Mouse (Mus musculus) kidney, postnatal 0 days (tissue): ENCODE data around the gene Gm49336. TPM values are rescaled to one million over a fixed set of nuclear protein-coding genes. Genes with fewer than 3 reads are reported as not detected.
A peak's percentile ranks its signal among the peaks of the same experiment; 100 is the strongest.

ENCODE experiments used
- ATAC-seq: fragments of 200-750 bp; cut with Nextera tagmentation; replicated peaks from 2 replicates; pipeline ENCODE4 v1.8.0; 2017; ENCODE audit warnings: low read depth, moderate number of reproducible peaks, moderate TSS enrichment, moderate library complexity; ENCODE audit not compliant: low FRiP score
- DNase-seq: peaks from one replicate; pipeline ENCODE4 v3.0.0-alpha.2; 2016; ENCODE audit warnings: low spot score
- H3K27ac ChIP-seq: fragments of 300-500 bp; sonication (generic); 2 replicates; pipeline ENCODE4 v1.5.1; 2014; ENCODE audit warnings: mild to moderate bottlenecking
- H3K27me3 ChIP-seq: fragments of 300-500 bp; sonication (generic); 2 replicates; pipeline ENCODE4 v1.6.1; 2014; ENCODE audit warnings: low read length, mixed read lengths; ENCODE audit not compliant: insufficient read depth
- H3K36me3 ChIP-seq: fragments of 300-500 bp; sonication (generic); 2 replicates; pipeline ENCODE4 v1.6.1; 2014; ENCODE audit warnings: low read length, mixed read lengths; ENCODE audit not compliant: insufficient read depth
- H3K4me1 ChIP-seq: fragments of 300-500 bp; sonication (generic); replicated peaks from 2 replicates; pipeline ENCODE4 v1.6.1; 2014; ENCODE audit warnings: antibody characterized with exemption, low read length, mixed read lengths; ENCODE audit not compliant: insufficient read depth
- H3K4me2 ChIP-seq: fragments of 300-500 bp; sonication (generic); 2 replicates; pipeline ENCODE4 v1.6.1; 2014; ENCODE audit warnings: mild to moderate bottlenecking, low read length, moderate library complexity, mixed read lengths
- H3K4me3 ChIP-seq: fragments of 300-500 bp; sonication (generic); replicated peaks from 2 replicates; pipeline ENCODE4 v1.5.1; 2014; ENCODE audit warnings: low read depth, low read length
- H3K9ac ChIP-seq: fragments of 300-500 bp; sonication (generic); 2 replicates; pipeline ENCODE4 v1.6.1; 2014; ENCODE audit warnings: low read depth, low read length
- H3K9me3 ChIP-seq: fragments of 300-500 bp; sonication (generic); replicated peaks from 2 replicates; pipeline ENCODE4 v1.6.1; 2016; ENCODE audit warnings: low read length, inconsistent platforms, mixed read lengths
- CTCF ChIP-seq: IDR thresholded peaks from 2 replicates; pipeline ENCODE4 v1.5.1; 2016; ENCODE audit warnings: antibody characterized with exemption, low read depth, mild to moderate bottlenecking, moderate library complexity
- WGBS: fragments of 180-500 bp; shearing (Covaris S2); extraction: QIAGEN DNeasy Blood & Tissue Kit; methylation state at CpG from one replicate; pipeline ENCODE4 v1.1.7; 2014; 5-methylcytosine and 5-hydroxymethylcytosine counted together
- polyA plus RNA-seq: library from polyadenylated mRNA; unstranded; fragments of >200 nt; fragmentation: Nextera tagmentation; extraction: Ambion mirVana; gene quantifications from 2 replicates; pipeline ENCODE4 v1.2.1, GENCODE M21; 2015

The Gm49336 gene
- polyA plus RNA-seq, 1 experiment from 2014 or later, result 32.6 TPM

DNA sequence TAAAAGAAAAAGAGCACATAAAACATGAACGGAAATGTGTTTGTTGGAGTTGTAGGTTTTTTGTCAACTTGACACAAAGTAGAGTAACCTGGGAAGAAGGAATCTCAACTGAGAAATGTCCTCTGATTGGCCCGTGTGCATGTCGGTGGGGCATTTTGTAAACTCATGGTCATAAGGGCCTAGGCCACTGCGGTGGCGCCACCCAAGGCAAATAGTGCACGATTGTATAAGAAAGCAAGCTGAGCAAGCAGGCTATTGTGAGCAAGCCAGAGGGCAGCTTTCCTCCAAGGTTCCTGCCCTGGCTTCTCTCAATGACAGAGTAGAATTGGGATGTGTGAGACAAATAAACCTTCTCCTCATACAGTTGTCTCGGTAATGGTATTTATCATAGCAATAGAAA is 42.1 kb downstream of the Gm49336 start:
- Histone ChIP-seq H3K4me3 (no peak overlapping the region), H3K9me3 (no peaks in the 10 kb centered on the region), H3K4me1 (no peaks in the 10 kb centered on the region), H3K9ac (no peak overlapping the region), H3K27me3 (no peaks in the 10 kb centered on the region), H3K36me3 (no peaks in the 10 kb centered on the region), H3K27ac (no peak overlapping the region), H3K4me2 (no peak overlapping the region)
- DNase-seq (no peak), ATAC-seq (no peak)
- TF ChIP-seq CTCF, result no peak
- 92% methylated on average over 7 of the region's 7 CpGs for WGBS

DNA sequence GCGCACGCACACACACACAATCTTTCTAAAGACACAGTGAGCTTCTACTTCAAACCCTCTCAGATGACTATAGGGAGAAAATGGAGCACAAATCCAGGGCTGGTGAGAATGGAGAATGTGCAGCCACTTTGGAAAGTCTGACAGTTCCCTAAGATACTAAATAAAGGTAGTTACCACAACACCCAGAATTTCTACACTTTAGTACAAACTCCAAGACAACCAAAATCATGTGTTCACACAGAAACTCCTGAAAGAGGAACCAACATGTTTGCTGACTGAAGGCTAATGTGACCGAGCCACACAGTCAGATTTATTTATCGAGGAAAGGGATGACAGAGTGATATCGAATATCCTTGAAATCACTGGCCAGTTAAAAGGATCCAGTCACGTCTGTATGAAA is 46.3 kb downstream of the Gm49336 start:
- DNase-seq, result no peak
- H3K9ac ChIP-seq, result no peak overlapping the region
- H3K27me3 ChIP-seq, result no peaks in the 10 kb centered on the region
- no peaks in the 10 kb centered on the region for H3K9me3 ChIP-seq
- ATAC-seq, result no peak
- no peak overlapping the region for H3K27ac ChIP-seq
- no peaks in the 10 kb centered on the region for H3K36me3 ChIP-seq
- no peak for TF ChIP-seq CTCF
- H3K4me3 ChIP-seq, result no peak overlapping the region
- H3K4me2 ChIP-seq, result no peak overlapping the region
- H3K4me1 ChIP-seq, result no peaks in the 10 kb centered on the region
- 72% methylated on average over 6 of the region's 6 CpGs for WGBS

DNA sequence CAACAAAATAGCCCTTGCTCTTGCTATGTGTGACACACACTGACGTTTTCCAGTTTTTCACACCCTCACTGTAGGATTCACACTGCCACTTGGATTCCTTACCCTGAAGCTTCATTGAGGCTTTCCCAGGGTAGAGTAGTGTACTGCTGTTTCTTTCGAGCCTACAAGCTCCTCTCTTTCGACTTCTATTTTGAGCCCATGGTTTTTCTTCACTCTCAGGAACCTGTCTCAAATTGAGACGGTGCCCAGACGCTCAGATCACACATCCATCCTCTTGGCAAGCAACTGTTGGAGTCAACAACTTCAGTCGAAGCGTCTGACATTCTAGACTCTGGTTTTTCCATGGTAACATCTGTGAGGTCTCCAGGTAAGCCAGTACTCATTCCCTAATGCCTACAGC is 54.4 kb downstream of the Gm49336 start, which contains the start of gene Atp8a2:
Gene Atp8a2, minus strand, starts transcription at position 296 of the 400 bp plus-strand sequence.
- H3K4me1 ChIP-seq, result no peaks in the 10 kb centered on the region
- H3K4me3 ChIP-seq, result no peak within 1 kb of the TSS
- H3K36me3 ChIP-seq, result no peaks in the 10 kb centered on the region
- DNase-seq (no peak), ATAC-seq (no peak)
- no peaks in the 10 kb centered on the region for H3K9me3 ChIP-seq
- H3K9ac ChIP-seq, result no peak within 1 kb of the TSS
- WGBS, result 74% methylated on average over 7 of the region's 7 CpGs
- no peak within 1 kb of the TSS for H3K4me2 ChIP-seq
- no peak for TF ChIP-seq CTCF
- H3K27ac ChIP-seq, result no peak within 1 kb of the TSS
- H3K27me3 ChIP-seq, result no peaks in the 10 kb centered on the region

DNA sequence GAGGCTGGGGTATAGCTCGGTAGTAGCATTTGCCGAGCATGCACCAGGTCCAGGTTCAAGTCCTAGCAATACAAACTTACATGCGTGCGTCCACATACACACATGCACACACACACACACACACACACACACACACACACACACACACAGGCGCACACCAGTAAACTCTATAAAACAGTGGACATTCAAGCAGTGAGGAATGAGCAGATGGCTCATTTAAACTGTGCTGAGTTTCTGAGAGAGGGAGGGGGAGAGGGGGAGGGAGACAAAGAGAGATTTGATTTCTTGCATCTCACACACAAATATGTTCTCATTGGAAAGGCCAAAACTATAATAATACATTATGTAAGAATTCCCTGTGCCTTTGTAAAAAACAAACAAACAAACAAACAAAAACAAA is 55.3 kb downstream of the Gm49336 start:
- Histone ChIP-seq H3K36me3 (no peaks in the 10 kb centered on the region), H3K9me3 (no peaks in the 10 kb centered on the region), H3K27me3 (no peaks in the 10 kb centered on the region), H3K4me1 (no peaks in the 10 kb centered on the region), H3K9ac (no peak overlapping the region), H3K27ac (no peak overlapping the region), H3K4me2 (no peak overlapping the region), H3K4me3 (no peak overlapping the region)
- peak; percentile 28 for DNase-seq
- TF ChIP-seq CTCF, result no peak
- no peak for ATAC-seq
- WGBS, result 73% methylated on average over 5 of the region's 5 CpGs

DNA sequence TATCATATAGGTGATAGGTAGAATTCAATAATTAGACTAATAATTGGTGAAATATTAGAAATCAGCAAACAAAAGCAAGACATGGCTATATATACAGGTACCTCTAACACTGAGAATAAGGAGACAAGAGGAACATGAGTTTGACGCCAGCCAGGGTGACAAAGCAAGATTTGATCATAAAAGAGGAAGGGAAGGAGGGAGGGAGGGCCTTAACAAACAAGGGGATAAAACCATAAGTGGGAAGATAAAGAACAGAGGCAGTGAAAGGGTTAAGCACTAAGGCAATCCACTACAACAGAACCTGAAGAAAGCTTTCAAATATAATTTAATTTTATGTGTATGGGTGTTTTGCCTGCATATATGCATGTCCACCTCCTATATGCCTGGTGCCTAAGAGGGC is 56.7 kb downstream of the Gm49336 start:
- no peaks in the 10 kb centered on the region for H3K4me1 ChIP-seq
- no peak overlapping the region for H3K27ac ChIP-seq
- 83% methylated on average over 1 of the region's 1 CpGs for WGBS
- no peak overlapping the region for H3K4me2 ChIP-seq
- DNase-seq, result no peak
- H3K27me3 ChIP-seq, result no peaks in the 10 kb centered on the region
- no peaks in the 10 kb centered on the region for H3K9me3 ChIP-seq
- no peaks in the 10 kb centered on the region for H3K36me3 ChIP-seq
- no peak overlapping the region for H3K4me3 ChIP-seq
- no peak for ATAC-seq
- no peak for TF ChIP-seq CTCF
- no peak overlapping the region for H3K9ac ChIP-seq

DNA sequence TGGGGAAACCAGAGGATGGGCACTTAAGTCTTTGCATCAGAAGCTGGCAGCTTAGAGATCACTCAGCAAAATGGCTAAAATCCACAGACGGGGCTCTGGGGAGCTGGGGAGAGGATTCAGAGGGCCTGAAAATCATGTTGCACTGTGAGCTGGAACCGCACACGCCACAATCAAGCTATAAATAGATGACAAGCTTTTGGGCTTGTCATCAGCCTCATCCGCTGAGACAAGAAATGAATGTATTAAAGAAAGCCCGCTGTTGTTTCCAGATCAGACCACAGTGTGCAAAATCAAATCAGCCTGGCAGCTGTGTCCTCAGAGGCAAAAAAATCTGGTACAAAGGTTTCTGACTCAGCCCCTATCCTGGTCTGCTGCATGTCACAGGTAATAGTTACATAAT is 61.5 kb downstream of the Gm49336 start:
- H3K4me3 ChIP-seq, result no peak overlapping the region
- WGBS, result 88% methylated on average over 5 of the region's 5 CpGs

DNA sequence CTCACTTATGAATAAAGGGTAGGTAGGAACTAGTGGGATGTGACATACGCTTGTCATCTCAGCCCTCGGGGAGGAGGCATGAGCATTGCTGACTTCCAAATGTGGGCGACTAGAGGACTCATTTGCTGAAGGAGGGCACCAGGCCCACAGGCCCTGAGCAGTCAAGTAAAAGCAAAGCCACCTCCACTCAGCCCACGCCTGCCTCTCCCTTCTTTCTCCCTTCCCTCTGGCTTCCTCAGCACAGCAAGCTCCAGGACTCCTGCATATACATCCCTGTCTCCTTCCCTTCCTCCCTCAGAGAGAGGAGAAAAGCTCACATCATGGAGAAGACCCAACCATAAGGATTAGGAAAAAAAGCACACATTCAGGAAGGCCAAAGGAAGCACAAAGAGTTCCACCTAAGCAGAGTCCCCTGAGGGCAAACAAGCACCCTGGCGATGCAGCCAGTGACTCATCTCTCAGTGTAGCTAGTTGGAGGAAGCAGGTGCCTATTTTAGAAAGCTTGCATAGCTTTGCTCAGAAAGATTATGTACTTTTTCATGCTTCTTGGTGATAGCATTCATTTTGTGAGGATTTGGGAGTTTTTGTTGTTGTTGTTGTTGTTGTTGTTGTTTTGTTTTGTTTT is 63.0 kb downstream of the Gm49336 start:
- Histone ChIP-seq H3K9ac (no peak overlapping the region), H3K36me3 (no peaks in the 10 kb centered on the region), H3K9me3 (no peaks in the 10 kb centered on the region), H3K4me2 (no peak overlapping the region), H3K27ac (no peak overlapping the region), H3K4me1 (no peaks in the 10 kb centered on the region), H3K4me3 (no peak overlapping the region), H3K27me3 (no peaks in the 10 kb centered on the region)
- DNase-seq, result no peak
- ATAC-seq, result no peak
- TF ChIP-seq CTCF, result no peak
- WGBS, result 69% methylated on average over 5 of the region's 5 CpGs

More for the DNA sequence above, 61.5 kb downstream of the Gm49336 start:
- no peaks in the 10 kb centered on the region for H3K9me3 ChIP-seq
- no peaks in the 10 kb centered on the region for H3K36me3 ChIP-seq
- TF ChIP-seq CTCF, result no peak
- no peaks in the 10 kb centered on the region for H3K4me1 ChIP-seq
- no peak overlapping the region for H3K9ac ChIP-seq
- DNase-seq, result no peak
- no peak overlapping the region for H3K4me2 ChIP-seq
- no peaks in the 10 kb centered on the region for H3K27me3 ChIP-seq
- ATAC-seq, result no peak
- H3K27ac ChIP-seq, result no peak overlapping the region
